Mouse (Mus musculus) testis, postnatal 14 days (tissue): ENCODE data around the gene Arhgap27.
A peak's percentile ranks its signal among the peaks of the same experiment; 100 is the strongest.
"Not testable (repeated sequence)": the region's sequence is repeated elsewhere in the genome, so short reads cannot be mapped to it uniquely, and the experiment has no call there.

ENCODE experiments used
- DNase-seq: peaks from one replicate; pipeline ENCODE4 v3.0.0; 2021; ENCODE audit warnings: low spot score

Gene Arhgap27

DNA sequence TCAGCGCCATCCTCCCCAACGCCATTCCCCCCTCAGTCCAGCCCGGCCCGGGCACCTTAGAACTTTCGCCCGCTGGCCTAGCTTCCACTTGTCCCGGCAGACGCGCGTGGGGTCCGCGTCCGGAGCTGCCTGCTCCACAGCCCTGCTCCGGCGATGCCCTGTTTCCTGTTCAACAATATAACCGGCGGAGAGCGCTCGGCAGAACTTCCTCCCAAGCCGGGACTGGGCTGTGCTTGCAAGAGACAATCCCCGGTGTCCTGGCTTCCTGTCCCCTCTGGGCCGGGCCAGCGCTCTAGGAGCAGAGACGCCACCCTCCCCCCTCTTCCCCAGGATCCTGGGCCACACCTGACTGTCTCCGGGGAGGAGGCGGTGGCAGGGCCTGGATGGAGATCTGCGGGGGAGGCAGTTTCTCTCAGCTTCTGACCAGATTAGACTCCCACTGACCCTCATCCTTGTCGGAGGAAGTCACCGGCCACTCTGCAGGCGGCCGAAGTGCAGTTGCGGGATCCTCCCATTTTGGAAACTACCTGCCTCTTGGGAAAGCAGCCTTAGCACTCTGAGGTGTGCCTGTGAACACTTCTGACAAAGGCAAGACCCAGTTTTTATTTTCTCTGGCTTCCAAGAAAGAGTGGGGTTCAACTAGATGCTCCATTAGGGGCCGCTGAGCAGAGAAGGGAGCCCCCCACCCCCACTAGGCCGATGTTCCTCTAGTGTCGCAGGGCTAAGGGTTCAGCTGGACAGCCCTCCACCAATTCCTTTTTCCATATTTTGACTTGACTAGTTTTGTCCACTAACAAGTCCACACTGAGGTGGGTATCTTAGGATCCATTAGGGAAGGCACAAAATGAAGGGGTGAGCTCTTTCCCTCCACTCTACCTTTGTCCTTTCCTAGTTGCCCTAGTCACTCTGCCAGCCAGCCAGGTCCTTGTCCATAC is at the start of gene Arhgap27:
Arhgap27 (minus strand) TSS at position 479 of the 935 bp plus-strand sequence.
- DNase-seq = peak; percentile 64

GRCm38 (mm10) chr11:103412950-103413423 is 49.5 kb upstream of the Arhgap27 start:
- no peak for DNase-seq

GRCm38 (mm10) chr11:103411981-103412949 is 48.8 kb upstream of the Arhgap27 start, which contains the start of gene Plekhm1:
Plekhm1 (minus strand) TSS chr11:103412687.
- peak; percentile 94 for DNase-seq

GRCm38 (mm10) chr11:103411301-103411700 is 47.8 kb upstream of the Arhgap27 start:
- no peak for DNase-seq

- no peak for DNase-seq
These were observed 45.4 kb upstream of the Arhgap27 start for GRCm38 (mm10) chr11:103408880-103409279.

GRCm38 (mm10) chr11:103407136-103407535 is 43.6 kb upstream of the Arhgap27 start:
- DNase-seq = not testable (repeated sequence)

- no peak for DNase-seq
These were observed 43.1 kb upstream of the Arhgap27 start for GRCm38 (mm10) chr11:103406551-103406950.

DNA sequence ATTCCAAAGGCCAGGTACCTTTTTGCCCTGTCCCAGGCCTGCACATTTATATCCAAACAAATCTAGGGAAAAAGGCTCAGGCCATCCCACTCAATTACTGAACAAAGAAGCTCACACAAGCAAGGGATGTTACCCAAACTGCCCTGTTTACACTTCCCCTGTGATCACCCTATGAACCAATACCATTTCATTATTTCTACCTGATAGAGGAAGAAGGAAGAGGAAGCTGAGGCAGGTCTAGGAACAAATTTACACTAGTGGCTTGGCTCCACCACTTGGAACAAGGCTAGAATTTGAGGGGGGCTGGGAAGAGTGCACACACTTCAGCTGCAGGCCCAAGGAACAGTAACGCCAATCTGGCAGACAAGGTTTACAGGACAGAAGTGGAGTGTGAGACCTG is 42.3 kb upstream of the Arhgap27 start:
- no peak for DNase-seq

DNA sequence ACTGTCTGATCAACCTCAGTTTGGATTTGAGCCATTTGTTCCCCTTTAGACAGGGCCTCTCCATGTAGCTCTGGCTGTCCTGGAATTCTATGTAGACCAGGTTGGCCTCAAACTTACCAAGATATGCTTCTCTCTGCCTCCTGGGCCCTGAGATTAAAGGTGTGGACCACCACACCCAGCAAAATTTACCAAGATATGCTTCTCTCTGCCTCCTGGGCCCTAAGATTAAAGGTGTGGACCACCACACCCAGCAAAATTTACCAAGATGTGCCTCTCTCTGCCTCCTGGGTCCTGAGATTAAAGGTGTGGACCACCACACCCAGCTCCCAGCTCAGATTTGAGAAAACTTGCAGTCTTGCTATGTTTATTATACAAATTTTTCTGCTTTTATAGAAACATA is 41.1 kb upstream of the Arhgap27 start:
- DNase-seq = no peak

DNA sequence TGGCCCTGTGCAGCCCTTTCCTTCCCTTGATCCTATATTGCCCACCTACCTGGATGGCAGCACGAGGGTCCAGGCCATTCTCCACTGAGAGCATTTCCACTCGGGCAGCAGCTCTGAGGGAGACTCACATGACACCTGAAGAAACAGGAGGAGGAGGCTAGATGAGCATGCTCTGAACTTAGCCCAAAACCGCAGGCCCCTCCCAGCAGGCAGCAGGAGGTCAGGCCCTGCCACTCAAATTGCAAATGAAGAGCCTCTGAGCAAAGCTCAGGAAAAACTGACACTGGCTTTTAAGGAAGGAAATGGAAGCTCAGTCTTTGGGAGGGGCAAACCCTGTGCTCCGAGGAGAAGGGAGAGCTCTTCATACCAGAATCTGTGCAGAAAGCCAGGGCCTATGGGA is 40.3 kb upstream of the Arhgap27 start:
- no peak for DNase-seq

- DNase-seq = no peak
These were observed 39.2 kb upstream of the Arhgap27 start for GRCm38 (mm10) chr11:103402738-103403137.

- DNase-seq = no peak
These were observed 38.7 kb upstream of the Arhgap27 start for GRCm38 (mm10) chr11:103402198-103402597.

GRCm38 (mm10) chr11:103399986-103400385 is 36.5 kb upstream of the Arhgap27 start:
- no peak for DNase-seq

GRCm38 (mm10) chr11:103399050-103399449 is 35.6 kb upstream of the Arhgap27 start:
- DNase-seq = no peak

- no peak for DNase-seq
These were observed 33.2 kb upstream of the Arhgap27 start for GRCm38 (mm10) chr11:103396682-103397081.

GRCm38 (mm10) chr11:103396236-103396635 is 32.7 kb upstream of the Arhgap27 start:
- no peak for DNase-seq

GRCm38 (mm10) chr11:103394604-103395003 is 31.1 kb upstream of the Arhgap27 start:
- DNase-seq = no peak

GRCm38 (mm10) chr11:103394025-103394424 is 30.5 kb upstream of the Arhgap27 start:
- no peak for DNase-seq

GRCm38 (mm10) chr11:103387870-103388526 is 24.5 kb upstream of the Arhgap27 start:
- no peak for DNase-seq

DNA sequence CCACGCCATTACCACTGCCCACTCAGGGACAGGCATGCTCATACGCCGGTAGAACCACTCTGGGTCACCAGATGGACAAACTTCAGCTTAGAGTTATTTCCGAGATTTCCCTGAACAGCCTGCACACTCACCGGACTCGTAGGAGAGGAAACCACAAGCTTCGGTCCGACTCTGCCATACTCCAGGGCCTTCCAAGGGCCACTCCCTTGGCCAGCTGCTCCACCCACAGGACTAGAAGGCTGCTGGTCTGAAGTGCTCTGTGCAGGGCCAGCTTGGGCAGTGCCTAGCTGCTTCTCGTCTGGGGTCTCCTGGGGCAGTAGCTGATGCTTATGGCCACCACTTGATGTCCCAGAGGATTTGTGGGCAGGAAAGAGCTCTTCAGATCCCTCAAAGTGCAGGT is 23.3 kb upstream of the Arhgap27 start:
- DNase-seq = no peak

DNA sequence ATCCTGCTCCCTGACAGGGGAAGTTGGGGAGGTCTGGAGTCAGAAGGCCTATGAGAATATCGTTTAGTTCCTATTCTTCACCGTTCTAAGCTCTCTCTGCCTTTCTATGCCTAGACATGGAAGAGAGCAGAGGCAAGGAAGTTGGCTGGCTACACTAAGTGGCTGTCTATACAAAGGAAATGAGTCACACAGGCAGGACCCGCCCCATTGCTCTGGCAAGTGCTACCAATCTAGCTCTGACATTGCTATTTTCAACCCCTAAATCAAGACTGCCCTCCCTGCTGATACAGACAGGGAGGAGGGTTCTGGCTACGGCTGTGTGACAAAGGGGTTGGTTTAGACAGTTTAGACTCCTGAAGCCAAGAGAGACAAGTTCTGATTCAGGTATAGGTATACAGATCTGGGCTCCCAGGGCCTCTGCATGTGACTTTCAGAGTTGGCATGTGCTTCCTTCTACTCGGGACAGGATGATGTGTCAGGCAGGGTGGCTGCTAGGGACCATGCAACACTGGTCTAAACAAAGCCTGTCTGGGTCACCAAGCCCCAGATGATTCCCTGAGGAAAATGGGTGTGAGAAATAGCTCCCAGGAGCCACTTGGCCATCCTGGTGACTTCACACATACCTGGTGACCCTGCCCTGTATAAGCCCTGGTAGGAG is 18.6 kb upstream of the Arhgap27 start:
- DNase-seq = no peak
